Mouse (Mus musculus): ENCODE results near the gene Hoxc6.

The Hoxc6 gene

DNA sequence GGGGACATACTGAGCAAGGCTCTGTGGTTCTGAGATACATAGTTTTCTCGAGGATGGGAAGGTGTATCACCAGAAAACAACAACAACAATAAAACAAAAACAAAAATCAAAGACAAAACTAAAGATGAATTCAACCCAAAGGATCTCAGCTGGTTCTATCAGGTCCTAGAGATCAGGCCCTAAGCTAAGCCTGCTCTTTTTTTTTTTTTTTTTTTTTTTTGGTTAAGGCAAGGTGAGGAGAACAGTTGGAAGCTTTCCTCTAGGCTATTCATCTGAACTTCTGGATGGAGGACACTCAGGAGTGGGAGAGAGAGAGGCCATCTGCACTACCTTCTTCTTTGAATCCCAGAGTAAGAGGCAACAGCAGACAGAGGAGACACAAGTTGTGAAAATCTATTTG, 39.5 kb downstream of the Hoxc6 start:
- no peak for DNase-seq (ENCODE audit: low spot score in 2 of 2)

DNA sequence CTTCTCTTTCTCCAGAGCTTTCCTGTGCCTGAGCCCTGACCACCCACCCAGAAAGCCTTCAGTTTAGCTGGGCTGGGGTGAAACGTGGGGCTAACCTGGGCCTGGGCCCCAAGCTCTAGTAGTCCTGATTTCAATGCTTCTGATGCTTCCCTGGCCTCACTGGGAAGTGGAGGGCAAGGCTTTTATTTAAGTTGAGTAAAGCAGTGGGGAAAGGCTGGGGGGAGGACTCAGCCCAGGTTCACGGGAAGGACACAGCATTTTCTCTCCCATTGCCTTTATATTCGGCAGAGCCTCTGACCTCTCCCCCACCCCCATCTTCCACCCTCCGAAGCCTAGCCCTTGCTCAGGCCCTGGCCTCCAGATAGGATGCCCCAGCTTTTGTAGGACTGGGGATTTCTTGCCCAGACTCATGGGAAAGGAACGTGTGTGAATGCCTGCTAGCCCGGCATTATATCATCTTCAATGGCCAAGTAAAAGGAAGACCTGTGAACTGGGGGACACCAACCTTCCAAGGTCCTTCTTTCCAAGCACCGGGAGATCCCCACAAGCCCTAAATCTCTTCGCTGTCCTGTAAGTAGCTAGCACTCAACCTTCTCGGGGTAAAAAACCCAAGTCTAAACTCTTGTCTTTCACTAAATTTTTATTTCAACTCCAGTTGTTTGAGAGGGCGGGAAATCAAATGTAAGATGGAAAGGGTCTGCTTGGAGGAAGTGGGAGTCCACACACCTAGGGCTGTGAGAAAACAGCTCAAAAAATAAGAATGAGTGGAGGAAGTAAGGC, 40.8 kb downstream of the Hoxc6 start:
- DNase-seq (ENCODE audit: low spot score in 2 of 2): no peak

DNA sequence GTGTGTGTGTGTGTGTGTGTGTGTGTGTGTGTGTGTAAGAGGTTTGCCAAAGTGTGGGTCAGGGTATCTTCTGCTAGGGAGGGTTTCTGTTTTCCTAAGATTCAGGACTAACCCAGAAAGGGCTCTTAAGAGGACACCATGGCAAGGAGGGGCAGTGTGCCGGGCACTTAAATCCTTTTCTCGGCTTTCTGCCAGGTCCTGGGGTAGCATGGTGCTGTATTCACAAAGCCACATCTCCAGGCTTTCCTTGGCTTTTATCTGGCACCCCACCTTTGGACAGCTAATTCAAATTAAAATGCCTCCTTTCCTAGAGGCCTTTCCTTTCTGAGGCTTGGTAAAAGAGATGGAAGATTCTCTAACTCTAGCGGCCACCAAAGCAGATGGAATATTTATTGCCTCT, 41.6 kb downstream of the Hoxc6 start:
- no peak for DNase-seq (ENCODE audit: low spot score in 2 of 2)

DNA sequence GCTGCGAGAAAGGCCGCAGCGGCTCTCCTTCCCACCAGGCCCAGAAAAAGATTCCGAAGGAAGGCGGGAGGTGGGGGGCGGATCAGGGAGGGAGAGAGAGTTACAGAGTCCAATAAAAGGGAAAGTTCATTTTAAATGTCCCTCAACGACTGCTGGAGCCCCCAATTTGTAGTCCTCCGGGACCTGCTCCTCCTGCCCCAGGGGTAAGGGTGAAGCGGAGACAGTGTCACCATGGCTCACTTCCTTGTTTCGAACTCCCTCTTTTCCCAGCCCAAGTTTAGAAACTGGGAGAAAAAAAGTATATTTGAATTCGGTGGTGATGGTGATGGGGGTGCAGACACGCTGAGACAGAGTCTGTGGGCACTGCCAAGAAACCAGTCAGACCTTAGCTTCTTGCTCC, 42.5 kb downstream of the Hoxc6 start:
- DNase-seq (ENCODE audit: low spot score in 2 of 2): no peak

DNA sequence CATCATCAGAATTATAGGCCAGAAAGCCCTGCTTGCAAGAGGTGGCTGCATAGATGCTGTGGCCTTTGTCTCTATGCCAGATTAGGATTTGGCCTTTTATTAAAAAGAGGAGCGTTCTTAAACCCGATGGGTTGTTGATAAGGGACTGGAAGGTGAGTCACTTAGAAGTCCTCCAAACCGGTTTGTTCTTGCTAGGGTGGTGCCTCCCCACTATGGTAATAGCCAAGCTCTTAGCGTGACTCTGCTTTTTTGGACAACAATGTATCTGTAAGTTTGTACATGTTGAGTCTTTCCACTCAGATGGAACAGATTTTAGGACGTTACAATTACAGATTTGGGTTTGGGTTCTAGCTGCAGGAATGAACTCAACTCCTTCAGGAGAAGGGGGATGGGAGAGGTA, 43.6 kb downstream of the Hoxc6 start:
- no peak for DNase-seq (ENCODE audit: low spot score in 2 of 2)

DNA sequence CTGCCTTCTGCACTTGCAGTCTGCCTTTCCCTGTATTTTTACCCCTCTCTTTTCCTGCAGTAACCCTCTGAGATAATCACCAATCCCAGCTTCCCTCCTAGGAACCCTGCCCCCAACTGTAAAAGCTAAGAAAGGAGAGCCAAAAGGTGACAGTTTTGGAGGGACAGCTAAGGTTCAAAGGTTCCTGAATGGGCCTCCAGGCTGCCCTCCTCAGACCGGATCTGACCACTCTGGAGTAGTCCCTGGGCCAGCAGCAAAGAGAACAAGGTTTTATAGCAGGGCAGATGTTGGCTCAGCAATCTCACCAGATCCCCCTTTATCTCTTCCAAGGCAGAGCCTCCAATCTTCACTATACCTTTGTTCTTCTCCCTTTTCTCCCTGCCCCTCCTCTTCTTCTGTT, 44.2 kb downstream of the Hoxc6 start:
- DNase-seq (ENCODE audit: low spot score in 2 of 2): no peak

DNA sequence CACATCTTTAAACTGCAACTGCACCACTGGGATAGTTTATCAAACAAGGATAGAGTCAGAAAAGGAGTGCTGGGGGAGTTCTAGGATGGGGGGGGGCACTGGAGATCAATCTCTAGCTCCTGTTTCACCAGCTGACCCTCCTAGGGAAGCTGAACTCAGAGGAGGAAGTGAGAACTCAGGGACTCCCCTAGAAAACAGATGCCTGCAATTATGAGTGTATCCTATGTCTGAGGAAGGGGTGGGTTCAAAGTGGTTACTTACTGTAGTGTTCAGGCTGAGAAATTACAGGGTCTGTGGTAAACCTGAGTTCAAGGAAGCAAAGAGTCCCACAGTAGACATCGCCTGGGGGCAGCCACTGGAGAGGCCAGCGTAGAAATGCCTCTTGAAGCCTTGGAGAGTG, 53.6 kb downstream of the Hoxc6 start:
- DNase-seq (ENCODE audit: low spot score in 2 of 2): no peak

DNA sequence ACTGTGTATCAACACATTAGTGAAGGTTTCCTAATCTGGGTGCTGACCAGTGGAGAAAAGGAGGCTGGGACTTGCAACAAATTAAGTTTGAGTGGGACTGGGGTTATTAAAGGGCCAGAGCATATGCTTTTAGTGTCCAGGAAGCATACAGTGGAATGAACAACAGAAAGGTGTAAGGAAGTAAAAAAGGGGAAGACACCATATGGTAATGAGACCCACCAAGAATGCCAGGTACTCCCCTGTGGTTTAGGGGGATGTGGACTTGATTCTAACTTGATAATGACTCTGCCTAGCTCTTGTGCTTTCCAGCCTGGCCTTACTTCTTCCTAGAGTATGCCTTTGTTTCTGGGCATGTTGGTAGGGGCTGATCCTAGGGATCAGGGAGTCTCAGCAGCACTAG, 55.2 kb downstream of the Hoxc6 start:
- DNase-seq (ENCODE audit: low spot score in 2 of 2): no peak

DNA sequence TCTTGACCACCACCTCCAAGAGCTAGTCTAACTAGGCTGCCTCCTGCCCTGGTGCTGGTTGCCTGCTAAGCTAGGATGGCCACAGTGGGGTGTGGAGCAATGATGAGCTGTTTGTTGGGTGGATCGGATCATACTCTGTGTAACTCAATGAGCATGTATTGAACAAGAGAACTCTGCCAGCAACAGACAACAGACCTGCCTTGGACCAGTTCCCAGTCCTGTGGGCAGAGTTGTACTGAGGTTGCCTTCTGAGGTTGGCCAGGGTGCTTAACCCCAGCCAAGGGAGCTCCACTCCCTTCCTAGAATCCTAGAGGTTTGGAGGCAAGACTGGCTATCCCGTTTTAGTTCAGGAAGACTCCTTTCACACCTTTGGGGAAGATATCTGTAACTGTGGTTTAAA, 58.3 kb downstream of the Hoxc6 start:
- DNase-seq (ENCODE audit: low spot score in 2 of 2): no peak

DNA sequence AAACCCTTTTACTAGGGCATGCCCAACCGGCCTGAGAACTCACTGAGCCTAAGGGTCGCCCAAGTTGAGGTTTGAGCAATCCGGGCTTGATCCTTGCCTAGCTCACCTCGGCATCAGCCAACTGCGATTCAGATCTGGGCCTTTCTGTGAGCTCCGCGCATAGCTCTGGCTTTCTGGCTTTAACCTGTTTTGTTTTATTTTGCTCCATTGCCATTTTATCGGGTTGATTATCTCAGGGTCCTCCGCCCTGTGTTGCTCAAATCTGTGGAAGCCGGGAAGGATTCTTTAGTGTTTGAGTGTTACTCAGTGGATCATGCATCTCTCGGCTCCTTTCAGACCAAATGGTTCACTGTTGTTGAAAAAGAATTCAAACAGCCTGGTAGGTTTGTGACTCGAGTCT, 60.7 kb downstream of the Hoxc6 start:
- no peak for DNase-seq (ENCODE audit: low spot score in 2 of 2)

DNA sequence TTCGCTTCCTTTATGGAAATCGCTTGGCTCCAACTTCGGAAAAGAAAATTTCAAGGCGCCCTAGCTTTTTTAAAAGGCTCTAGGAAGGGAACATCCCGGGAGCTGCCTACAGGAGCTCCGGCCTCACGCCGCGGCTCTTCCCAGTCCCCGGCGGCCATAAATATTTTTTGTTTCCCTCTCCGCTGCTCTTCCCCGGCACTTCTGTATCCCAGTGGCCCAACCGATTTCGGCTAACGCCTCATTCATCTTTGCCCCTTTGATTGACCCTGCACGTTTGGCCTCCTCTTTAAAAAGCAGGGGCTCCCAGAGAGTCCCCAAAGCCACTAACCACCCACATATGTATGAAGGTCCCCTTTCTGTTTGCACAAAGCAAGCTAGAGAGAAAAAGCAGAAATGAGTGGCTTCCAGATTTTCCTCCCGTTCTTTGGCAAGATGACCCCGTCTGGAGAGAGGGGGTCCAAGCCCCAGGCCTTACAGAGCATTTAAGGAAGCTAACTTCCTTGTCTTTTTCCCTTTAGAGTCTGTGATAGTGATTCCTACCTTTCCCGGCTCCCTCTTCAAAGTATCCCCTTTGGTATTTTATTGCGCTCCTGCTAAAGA, 61.4 kb downstream of the Hoxc6 start:
- DNase-seq (ENCODE audit: low spot score in 2 of 2): no peak

DNA sequence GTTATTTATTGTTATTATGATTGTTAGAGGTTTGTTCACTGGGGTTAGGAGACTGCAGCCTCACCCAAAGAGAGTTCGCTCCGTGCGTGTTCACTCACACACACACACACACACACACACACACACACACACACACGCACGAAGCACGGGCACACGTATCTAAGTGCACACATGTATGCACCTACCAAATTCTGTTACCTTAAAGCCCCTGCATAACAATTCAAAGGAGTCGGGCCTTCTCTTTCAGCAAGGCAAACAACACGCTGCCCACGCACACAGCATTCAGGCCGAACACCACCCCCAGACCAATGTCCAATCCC, 61.9 kb downstream of the Hoxc6 start:
- no peak for DNase-seq (ENCODE audit: low spot score in 2 of 2)

DNA sequence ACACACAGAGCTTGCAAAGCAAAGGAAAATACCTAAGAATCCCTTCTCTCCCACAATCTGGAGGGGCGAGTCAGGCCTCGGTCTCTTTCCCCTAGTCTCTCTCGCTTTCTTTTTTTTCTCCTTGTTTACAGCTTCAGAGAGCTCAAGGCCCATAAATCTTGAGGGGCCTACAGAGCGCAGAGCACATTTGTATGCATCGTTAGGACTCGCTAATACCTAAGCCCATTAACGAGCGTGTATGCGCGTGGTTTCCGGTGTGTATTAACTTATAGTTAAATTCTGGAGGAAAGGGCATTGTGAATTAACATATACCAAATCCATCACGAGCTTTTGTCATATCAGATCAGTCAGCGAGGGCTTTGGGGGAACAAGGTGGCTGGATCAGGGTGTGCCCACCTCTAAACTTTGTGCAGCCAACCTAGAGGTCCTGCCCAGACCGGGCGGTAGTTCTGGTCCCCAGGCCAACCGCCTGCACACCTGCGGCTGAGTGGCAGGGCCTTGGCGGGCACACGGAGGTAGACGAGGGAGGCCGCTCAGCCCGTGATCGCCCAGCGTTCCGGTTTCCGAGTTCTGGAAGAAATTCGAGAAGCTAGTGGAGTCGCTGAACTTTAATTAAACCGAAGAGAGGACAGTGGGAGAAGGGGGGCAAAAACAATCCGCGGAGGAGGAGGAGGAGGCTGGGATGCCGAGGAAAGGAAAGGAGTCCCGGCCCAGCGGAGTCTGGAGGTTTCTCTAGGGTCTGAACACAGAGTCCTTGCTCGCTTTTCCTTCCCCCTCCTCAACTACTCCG, 62.5 kb downstream of the Hoxc6 start:
- DNase-seq (ENCODE audit: low spot score in 2 of 2): peak in 1 of 2 experiments; percentile 2

DNA sequence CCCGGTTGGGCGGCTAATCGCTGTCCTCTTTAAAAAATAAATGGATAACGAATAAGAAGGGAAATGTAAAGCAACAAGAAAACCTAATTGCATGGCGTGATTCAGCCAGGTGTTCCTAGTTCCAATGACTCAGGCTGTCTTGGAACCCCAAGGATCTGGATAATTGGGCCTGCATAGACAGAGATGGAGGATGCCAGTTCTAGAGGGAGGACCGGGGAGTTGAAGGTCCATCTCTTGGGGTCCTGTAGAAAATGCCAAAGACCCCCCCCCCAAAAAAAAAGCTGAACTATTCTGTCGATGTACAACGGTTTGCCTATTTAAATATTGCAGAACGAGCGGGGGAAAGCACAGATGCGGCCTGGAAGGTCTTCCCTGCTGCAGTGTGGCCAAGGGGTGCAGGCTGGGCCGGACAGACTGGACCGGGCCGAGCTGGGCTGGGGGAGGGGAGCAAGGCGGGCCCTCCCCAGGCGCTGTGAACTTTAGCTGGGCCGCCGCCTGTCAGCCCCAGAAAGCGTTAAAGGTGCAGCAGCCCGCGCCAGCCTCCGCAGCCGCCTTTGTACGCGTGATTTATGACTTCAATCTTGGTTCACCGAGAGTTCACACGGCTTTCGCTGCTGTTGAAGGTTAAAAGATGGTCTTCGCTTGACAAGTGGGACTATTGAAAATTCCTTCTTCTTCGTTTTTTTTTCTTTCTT, 63.2 kb downstream of the Hoxc6 start:
- DNase-seq (ENCODE audit: low spot score in 2 of 2): peak in 1 of 2 experiments; percentile 2

Data from frontal cortex, postnatal 36 days (tissue).